Mouse (Mus musculus) lung, adult 2 months (tissue): ENCODE measurements around the gene Itga1. TPM values are rescaled to one million over a fixed set of nuclear protein-coding genes. Genes with fewer than 3 reads are reported as not detected.

Source experiments
- DNase-seq: peaks from one replicate; pipeline ENCODE4 v3.0.0; 2022
- H3K4me1 ChIP-seq: fragments of 200-500 bp; 2 replicates; pipeline ENCODE4 v1.6.1; 2011; ENCODE audit warnings: low read length; ENCODE audit not compliant: control insufficient read depth, insufficient read depth
- H3K4me3 ChIP-seq: fragments of 200-500 bp; replicated peaks from 2 replicates; pipeline ENCODE3; 2011; ENCODE audit warnings: low read depth, mild to moderate bottlenecking, control low read depth, low read length; ENCODE audit errors: extremely low read depth
- CTCF ChIP-seq: fragments of 200-500 bp; IDR thresholded peaks from 2 replicates; pipeline ENCODE4 v1.5.1; 2011; ENCODE audit warnings: mild to moderate bottlenecking, low read length, control low read depth; ENCODE audit not compliant: insufficient read depth
- POLR2A ChIP-seq: fragments of 200-500 bp; IDR thresholded peaks from 2 replicates; pipeline ENCODE4 v1.6.1; 2011; ENCODE audit warnings: low read depth, mild to moderate bottlenecking, control low read depth, low read length, borderline replicate concordance; ENCODE audit errors: extremely low read depth
- WGBS: fragments of 180-500 bp; shearing (Covaris S2); methylation state at CpG from one replicate; pipeline ENCODE4 v1.1.7; 2018; 5-methylcytosine and 5-hydroxymethylcytosine counted together
- polyA plus RNA-seq: library from polyadenylated mRNA; depleted of rRNA; stranded (reverse); fragments of >200 nt; gene quantifications from 2 replicates; pipeline ENCODE4 v1.2.3, GENCODE M21; 2012

The Itga1 gene
- polyA plus RNA-seq, 1 experiment, result 36.1 TPM

DNA sequence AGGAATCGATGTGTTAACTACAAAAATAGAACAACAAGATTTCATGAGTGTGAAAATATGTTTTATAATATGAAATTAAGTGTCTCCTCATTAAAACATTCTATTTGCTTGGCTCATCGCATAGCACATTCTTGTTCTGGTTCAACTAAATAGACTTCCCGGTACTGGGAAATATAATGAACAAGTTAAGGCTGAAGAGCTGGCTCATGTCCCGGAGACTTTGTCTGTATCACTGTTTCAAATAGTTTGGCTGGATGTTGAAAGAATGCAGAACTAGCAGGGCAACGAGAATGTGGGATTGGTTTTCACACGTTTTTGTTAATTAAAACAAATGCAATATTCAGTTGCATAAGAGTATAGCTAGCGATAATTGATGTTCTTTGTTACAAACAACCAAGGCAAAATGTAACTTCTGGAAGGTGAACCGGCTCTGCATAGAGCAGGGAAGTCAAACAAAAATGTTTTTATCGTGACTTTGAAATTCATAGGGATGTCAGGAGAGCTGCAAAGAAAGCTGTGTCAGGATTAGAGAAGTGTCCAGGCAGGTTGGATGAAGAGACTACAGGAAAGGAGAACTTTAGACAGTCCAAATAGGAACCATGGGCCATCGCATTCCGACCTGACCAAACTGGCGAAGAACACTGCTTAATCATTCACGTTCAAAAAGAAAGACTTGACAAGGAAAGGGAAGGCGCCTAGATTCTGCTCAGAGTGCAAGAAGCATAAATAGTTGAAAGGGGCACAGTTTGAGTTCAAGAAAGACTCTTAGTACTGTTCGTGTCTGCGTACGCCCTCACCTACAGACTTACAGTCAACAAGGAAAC is 70.4 kb downstream of the Itga1 start:
- H3K4me1 ChIP-seq, result peaks cover 8% of the 10 kb centered on the region; the same call in 1 of the 2 replicates
- TF ChIP-seq CTCF, result no peak
- no peak for TF ChIP-seq POLR2A
- WGBS, result 55% methylated on average over 17 of the region's 17 CpGs
- DNase-seq, result no peak
- no peak overlapping the region for H3K4me3 ChIP-seq

DNA sequence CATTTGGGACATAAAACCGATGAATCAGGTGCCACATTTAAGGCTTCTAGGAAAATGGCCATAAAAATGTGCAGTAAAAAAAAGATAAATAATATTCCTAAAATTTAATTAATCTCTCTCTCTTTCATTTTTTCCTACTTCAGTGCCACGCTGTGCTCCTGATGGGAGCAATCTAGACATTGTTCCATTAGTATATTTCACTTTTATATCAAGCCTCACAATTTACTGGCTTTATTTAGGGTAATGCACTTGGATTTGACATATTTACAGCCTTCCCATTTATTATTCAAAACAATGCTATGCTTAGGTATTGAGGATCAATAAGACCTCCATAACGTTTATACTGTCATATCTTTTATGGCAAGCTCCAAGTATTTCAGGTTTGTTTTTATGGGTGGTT is 76.4 kb downstream of the Itga1 start:
- TF ChIP-seq POLR2A, result no peak
- TF ChIP-seq CTCF, result no peak
- no peak overlapping the region for H3K4me3 ChIP-seq
- H3K4me1 ChIP-seq, result peaks cover 8% of the 10 kb centered on the region
- 93% methylated on average over 3 of the region's 3 CpGs for WGBS
- no peak for DNase-seq

DNA sequence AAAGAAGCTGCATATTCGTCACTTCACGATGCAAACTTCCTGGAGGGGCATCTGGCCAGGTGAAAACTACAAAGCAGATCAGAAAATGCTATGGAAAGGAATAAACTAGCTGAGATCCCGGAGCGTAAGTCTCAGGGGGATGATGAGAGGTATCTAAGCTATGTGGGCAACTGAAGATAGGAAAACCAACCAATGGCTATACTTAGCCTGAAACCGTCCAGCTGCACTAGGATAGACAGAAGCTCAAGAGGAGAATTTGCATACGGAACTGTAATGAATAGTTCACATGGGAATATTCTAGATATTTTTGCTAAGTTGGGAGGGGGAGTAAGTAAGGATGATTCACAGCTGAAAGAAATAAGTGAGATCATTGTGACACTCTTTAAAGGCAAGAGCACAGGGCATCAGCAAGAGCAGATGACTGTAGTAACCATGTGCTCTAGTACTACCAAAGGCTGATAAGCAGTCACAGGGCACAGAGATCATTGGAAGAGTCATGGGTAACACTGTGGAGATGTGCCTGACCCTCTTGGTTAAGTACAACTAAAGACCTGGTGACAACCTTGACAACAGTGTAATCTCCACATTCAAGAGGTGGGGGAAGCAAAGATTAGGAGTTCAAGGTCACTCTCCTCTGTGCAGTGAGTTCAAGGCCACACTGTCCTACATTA is 79.5 kb downstream of the Itga1 start:
- WGBS, result 84% methylated on average over 6 of the region's 6 CpGs

DNA sequence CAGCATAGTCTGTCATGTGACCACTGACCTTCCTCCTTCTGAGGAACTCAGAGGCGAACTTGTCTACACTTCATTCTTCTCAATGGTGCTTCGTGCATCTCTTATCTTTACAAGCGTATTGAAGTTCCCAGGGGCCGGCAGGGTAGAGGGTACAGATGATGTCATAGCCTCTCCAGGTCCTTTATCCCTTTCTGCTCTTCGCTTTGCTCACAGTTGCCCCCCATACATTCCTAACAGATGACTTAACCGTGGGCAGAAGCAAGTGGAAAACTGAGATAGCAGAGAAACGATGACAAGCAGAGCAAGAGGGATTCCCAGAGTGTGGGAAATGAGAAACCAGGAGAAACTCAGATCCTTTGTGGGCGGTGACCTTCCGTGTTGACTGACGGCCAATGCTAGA is 80.4 kb downstream of the Itga1 start:
- 40% methylated on average over 10 of the region's 10 CpGs for WGBS
- Histone ChIP-seq H3K4me1 (peaks cover 3% of the 10 kb centered on the region), H3K4me3 (no peak overlapping the region)
- TF ChIP-seq POLR2A (no peak), CTCF (no peak)
- no peak for DNase-seq

More for the DNA sequence above, 79.5 kb downstream of the Itga1 start:
- peaks cover 3% of the 10 kb centered on the region for H3K4me1 ChIP-seq
- TF ChIP-seq CTCF (no peak), POLR2A (no peak)
- DNase-seq, result no peak
- H3K4me3 ChIP-seq, result no peak overlapping the region

DNA sequence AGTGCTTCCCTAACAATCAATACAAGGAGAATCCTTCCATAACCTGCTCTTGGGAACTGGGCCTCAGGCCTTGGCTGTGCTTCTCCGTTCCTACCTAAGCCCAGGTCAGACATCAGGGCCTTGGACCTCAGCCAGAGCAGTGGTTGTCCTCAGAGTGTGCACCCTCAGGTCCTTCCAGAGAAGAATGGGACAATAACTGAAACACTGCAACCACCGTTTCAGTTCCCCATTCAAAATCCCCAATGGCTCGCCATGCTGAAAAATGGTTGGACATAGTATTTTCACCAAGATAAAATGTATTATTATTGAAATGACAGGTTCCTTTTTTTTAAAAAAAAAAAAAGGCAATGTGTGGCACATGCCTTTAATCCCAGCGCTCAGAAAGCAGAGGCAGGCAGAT is 81.0 kb downstream of the Itga1 start:
- 83% methylated on average over 4 of the region's 4 CpGs for WGBS
- no peak for DNase-seq
- TF ChIP-seq POLR2A (no peak), CTCF (no peak)

DNA sequence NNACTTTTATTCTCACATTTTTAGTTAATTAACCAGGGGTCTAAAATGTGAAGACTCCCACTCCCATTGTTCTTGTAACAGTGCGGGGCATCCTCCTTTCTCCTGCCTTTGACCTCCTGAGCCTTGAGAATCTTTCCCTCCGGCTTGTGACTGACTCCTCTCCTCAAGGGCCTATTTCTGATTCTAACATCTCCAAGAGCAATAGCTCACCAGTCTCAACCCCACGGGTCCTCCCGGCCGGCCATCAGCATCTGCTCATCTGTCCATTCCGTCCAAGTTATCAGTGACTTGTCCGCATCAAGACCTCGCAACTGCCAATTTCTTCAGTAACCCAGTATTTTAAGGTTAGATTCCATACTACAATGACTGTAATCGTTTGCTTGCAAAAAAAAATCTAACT is 84.2 kb downstream of the Itga1 start:
- TF ChIP-seq POLR2A (no peak), CTCF (no peak)
- no peak for DNase-seq
- Histone ChIP-seq H3K4me3 (no peak overlapping the region), H3K4me1 (peaks cover 5% of the 10 kb centered on the region)
- 91% methylated on average over 9 of the region's 9 CpGs for WGBS

More for the DNA sequence above, 81.0 kb downstream of the Itga1 start:
- H3K4me1 ChIP-seq, result peaks cover 3% of the 10 kb centered on the region
- H3K4me3 ChIP-seq, result no peak overlapping the region

DNA sequence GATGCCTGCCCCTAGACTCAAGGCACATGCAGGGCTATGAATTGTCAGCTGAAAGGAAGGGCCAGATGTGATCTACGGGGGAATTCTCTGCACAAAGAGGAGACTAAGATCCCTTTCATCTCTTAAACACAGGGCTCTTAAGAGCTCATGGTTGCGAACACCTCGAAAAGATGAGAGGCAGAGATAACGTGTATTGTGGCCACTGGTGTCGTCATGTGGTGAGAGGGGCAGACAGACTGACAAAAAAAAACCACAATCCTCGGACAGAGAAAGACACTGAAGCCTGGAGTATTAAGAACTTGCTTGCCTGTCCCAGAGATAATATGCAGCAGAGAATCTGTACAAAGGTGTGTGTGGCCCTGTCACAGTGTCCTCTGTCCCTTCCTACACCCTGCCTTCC is 90.2 kb downstream of the Itga1 start:
- 54% methylated on average over 6 of the region's 6 CpGs for WGBS
- no peak for DNase-seq
- TF ChIP-seq CTCF (no peak), POLR2A (no peak)
- peaks cover 2% of the 10 kb centered on the region; the same call in 1 of the 2 replicates for H3K4me1 ChIP-seq
- H3K4me3 ChIP-seq, result no peak overlapping the region

DNA sequence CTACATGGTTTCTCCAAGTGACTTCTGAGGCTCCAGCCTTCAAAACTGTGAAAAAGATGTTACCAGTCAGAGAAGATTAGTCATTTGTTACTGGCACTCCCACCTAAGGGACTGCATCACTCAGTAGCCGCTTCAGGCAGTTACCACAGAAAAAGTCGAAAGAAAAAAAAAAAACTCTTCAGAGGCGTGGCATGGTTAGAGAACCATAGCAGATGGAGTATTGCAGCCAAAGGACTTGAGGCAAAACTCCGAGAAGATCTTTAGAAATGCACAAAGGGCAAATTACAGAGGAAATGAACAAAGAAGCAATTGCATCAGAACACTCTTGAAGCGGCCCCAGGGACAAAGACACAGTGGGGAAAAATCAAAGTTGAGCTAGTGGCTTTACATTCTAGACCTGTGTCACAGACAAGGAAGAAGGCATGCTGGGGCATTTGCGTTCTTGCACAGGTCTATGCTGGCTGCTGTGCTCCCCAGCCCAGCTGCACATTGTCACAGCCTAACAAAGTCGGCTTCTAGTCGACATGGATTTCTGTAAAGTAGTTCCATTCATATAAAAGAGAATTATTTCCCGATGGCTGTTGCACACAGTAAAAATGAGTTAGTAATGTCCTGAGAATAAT is 95.4 kb downstream of the Itga1 start:
- no peak for DNase-seq
- peaks cover 3% of the 10 kb centered on the region; the same call in 1 of the 2 replicates for H3K4me1 ChIP-seq
- TF ChIP-seq POLR2A, result no peak
- TF ChIP-seq CTCF, result no peak
- 51% methylated on average over 9 of the region's 9 CpGs for WGBS
- no peak overlapping the region for H3K4me3 ChIP-seq

DNA sequence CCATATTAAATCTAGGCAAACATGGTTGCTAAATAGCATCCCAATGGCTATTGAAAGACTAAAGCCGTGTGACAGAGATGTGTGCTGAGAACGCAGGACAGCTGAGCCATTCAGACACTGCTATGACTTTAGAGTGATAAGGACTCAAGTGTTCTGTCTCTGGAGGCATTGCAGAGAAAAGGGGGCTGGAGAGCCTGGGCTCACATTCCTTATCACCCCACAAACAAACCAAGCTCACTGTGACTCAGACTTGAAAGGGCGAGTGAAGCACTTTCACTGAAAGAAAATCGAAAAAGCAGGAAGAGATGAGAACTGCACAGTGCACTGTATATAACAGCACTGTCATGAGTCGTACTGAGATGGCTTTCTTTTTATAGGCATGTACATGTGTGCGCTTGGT is 96.4 kb downstream of the Itga1 start:
- WGBS, result 61% methylated on average over 6 of the region's 6 CpGs
- H3K4me3 ChIP-seq, result no peak overlapping the region
- H3K4me1 ChIP-seq, result peaks cover 3% of the 10 kb centered on the region; the same call in 1 of the 2 replicates
- no peak for DNase-seq
- no peak for TF ChIP-seq POLR2A
- no peak for TF ChIP-seq CTCF
